Mouse (Mus musculus) kidney, postnatal 0 days (tissue): ENCODE measurements around the gene Clec2e. TPM values are rescaled to one million over a fixed set of nuclear protein-coding genes. Genes with fewer than 3 reads are reported as not detected.

Experiments
- ATAC-seq: fragments of 200-750 bp; cut with Nextera tagmentation; replicated peaks from 2 replicates; pipeline ENCODE4 v1.8.0; 2017; ENCODE audit warnings: low read depth, moderate number of reproducible peaks, moderate TSS enrichment, moderate library complexity; ENCODE audit not compliant: low FRiP score
- DNase-seq: peaks from one replicate; pipeline ENCODE4 v3.0.0-alpha.2; 2016; ENCODE audit warnings: low spot score
- H3K27ac ChIP-seq: fragments of 300-500 bp; sonication (generic); 2 replicates; pipeline ENCODE4 v1.5.1; 2014; ENCODE audit warnings: mild to moderate bottlenecking
- H3K27me3 ChIP-seq: fragments of 300-500 bp; sonication (generic); 2 replicates; pipeline ENCODE4 v1.6.1; 2014; ENCODE audit warnings: low read length, mixed read lengths; ENCODE audit not compliant: insufficient read depth
- H3K36me3 ChIP-seq: fragments of 300-500 bp; sonication (generic); 2 replicates; pipeline ENCODE4 v1.6.1; 2014; ENCODE audit warnings: low read length, mixed read lengths; ENCODE audit not compliant: insufficient read depth
- H3K4me1 ChIP-seq: fragments of 300-500 bp; sonication (generic); replicated peaks from 2 replicates; pipeline ENCODE4 v1.6.1; 2014; ENCODE audit warnings: antibody characterized with exemption, low read length, mixed read lengths; ENCODE audit not compliant: insufficient read depth
- H3K4me2 ChIP-seq: fragments of 300-500 bp; sonication (generic); 2 replicates; pipeline ENCODE4 v1.6.1; 2014; ENCODE audit warnings: mild to moderate bottlenecking, low read length, moderate library complexity, mixed read lengths
- H3K4me3 ChIP-seq: fragments of 300-500 bp; sonication (generic); replicated peaks from 2 replicates; pipeline ENCODE4 v1.5.1; 2014; ENCODE audit warnings: low read depth, low read length
- H3K9ac ChIP-seq: fragments of 300-500 bp; sonication (generic); 2 replicates; pipeline ENCODE4 v1.6.1; 2014; ENCODE audit warnings: low read depth, low read length
- H3K9me3 ChIP-seq: fragments of 300-500 bp; sonication (generic); replicated peaks from 2 replicates; pipeline ENCODE4 v1.6.1; 2016; ENCODE audit warnings: low read length, inconsistent platforms, mixed read lengths
- CTCF ChIP-seq: IDR thresholded peaks from 2 replicates; pipeline ENCODE4 v1.5.1; 2016; ENCODE audit warnings: antibody characterized with exemption, low read depth, mild to moderate bottlenecking, moderate library complexity
- whole genome bisulfite sequencing: fragments of 180-500 bp; shearing (Covaris S2); extraction: QIAGEN DNeasy Blood & Tissue Kit; methylation state at CpG from one replicate; pipeline ENCODE4 v1.1.7; 2014; 5-methylcytosine and 5-hydroxymethylcytosine counted together
- polyA plus RNA-seq: library from polyadenylated mRNA; unstranded; fragments of >200 nt; fragmentation: Nextera tagmentation; extraction: Ambion mirVana; gene quantifications from 2 replicates; pipeline ENCODE4 v1.2.1, GENCODE M21; 2015

Gene Clec2e
- polyA plus RNA-seq, 1 experiment from 2014 or later = not detected

DNA sequence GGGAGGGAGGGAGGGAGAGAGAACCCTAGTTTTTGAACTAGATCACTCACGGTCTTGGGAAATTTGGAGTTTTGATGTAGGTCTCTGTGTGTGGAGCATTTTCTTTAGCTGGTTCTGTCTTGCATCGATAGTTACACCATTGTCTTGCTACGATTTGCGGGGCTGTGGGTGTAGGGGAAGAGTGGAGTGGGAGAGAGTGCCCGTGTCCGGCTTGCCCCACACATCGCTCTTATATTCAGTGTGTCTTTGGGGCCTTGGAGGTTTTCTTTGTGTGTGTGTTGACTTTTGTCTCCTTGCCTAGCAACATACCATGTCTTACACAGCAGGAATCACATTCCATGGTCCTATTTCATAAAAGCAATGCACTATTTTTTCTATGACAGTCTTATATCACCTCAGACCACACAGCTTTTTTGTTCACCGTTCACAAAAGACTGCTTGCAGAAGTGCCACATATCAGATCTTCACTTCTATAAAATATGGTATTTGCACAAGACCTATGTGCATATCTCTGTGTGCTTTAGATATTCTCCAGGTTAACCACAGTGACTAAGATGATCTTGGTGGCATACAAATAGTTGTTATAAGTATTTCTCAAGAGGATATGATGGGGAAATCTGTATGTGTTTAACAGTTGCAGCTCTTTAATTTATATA, 51.0 kb downstream of the Clec2e start:
- Histone ChIP-seq H3K4me2 (peak overlapping the region; percentile 45), H3K4me3 (no peak overlapping the region), H3K36me3 (no peaks in the 10 kb centered on the region), H3K27me3 (no peaks in the 10 kb centered on the region), H3K27ac (no peak overlapping the region), H3K9me3 (no peaks in the 10 kb centered on the region), H3K4me1 (no peaks in the 10 kb centered on the region), H3K9ac (no peak overlapping the region)
- no peak for ATAC-seq
- no peak for TF ChIP-seq CTCF
- DNase-seq = no peak
- 12% methylated on average over 8 of the region's 8 CpGs for WGBS

DNA sequence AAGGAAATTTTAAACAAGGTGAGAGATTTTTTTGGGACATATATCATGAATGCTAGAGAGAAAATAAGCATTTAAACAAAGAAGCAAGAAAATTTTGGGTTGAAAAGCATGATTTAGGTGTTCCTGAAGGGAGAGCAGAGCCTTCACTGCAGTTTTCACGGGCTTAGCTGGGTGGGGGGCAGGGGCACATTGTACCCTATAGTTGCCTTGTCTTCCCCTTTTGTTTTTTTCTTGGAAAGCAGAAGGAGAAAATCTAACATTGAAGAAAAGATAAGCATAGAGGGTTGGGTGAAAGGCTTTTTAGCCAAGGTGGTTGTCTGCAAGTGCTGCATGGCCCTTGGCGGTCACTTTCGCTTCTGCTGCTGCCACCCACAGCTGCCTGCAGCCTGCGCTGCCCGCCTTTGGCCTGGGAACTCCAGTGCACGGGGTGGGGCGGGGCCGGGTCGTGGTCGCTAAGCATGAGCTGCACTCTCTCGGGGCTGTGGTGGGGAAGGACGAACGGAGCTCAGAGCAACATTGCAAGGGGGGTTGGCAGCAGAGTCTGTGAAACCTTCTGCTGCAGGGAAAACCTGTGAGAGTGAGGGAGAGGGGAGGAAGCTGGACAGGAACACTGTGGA, 51.7 kb downstream of the Clec2e start:
- no peaks in the 10 kb centered on the region for H3K27me3 ChIP-seq
- peak overlapping the region; percentile 62 for H3K4me2 ChIP-seq
- WGBS = under 1% methylated on average over 13 of the region's 13 CpGs
- H3K9ac ChIP-seq = peak overlapping the region; percentile 54; the same call in 1 of the 2 replicates
- no peaks in the 10 kb centered on the region for H3K36me3 ChIP-seq
- H3K4me1 ChIP-seq = no peaks in the 10 kb centered on the region
- peak; percentile 21; the same call in 1 of the 2 replicates for TF ChIP-seq CTCF
- DNase-seq (peak; percentile 65), ATAC-seq (peak; percentile 94)
- H3K9me3 ChIP-seq = no peaks in the 10 kb centered on the region
- peak overlapping the region; percentile 36 for H3K4me3 ChIP-seq
- no peak overlapping the region for H3K27ac ChIP-seq

GRCm38 (mm10) chr6:129048381-129048780, 52.3 kb downstream of the Clec2e start:
- WGBS = 52% methylated on average over 4 of the region's 4 CpGs
- TF ChIP-seq CTCF = no peak
- ATAC-seq (no peak), DNase-seq (no peak)
- Histone ChIP-seq H3K27me3 (no peaks in the 10 kb centered on the region), H3K4me2 (no peak overlapping the region), H3K9me3 (no peaks in the 10 kb centered on the region), H3K27ac (no peak overlapping the region), H3K4me1 (no peaks in the 10 kb centered on the region), H3K9ac (no peak overlapping the region), H3K4me3 (no peak overlapping the region), H3K36me3 (no peaks in the 10 kb centered on the region)

DNA sequence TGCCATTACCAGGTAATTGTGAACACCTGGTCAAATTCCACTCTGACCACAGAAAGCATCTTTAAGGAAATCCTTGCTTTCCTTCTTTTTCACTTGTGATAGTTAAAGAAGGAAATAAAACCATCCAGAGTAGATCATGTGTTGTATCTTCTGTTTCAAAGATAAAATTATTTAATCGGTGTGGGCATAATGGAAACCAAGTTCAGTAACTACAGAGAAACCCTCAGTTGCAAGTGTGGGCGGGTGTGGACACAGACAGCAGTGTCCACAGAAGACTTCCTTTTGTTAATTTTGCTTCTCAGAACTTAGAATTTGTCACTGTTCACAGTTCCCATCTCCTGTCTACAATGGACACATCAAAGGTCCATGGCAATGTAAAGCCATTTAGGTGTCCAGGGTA, 55.1 kb downstream of the Clec2e start, which contains the start of gene Klrb1f:
Gene Klrb1f, plus strand, starts transcription at position 301 of the 400 bp plus-strand sequence.
- no peak for DNase-seq
- Histone ChIP-seq H3K36me3 (no peaks in the 10 kb centered on the region), H3K27me3 (no peaks in the 10 kb centered on the region), H3K9me3 (no peaks in the 10 kb centered on the region), H3K4me2 (no peak within 1 kb of the TSS), H3K4me3 (no peak within 1 kb of the TSS), H3K4me1 (no peaks in the 10 kb centered on the region), H3K9ac (no peak within 1 kb of the TSS), H3K27ac (no peak within 1 kb of the TSS)
- ATAC-seq = no peak
- WGBS = 88% methylated on average over 2 of the region's 2 CpGs
- no peak for TF ChIP-seq CTCF

GRCm38 (mm10) chr6:129042470-129042869, 58.2 kb downstream of the Clec2e start:
- Histone ChIP-seq H3K27ac (no peak overlapping the region), H3K36me3 (no peaks in the 10 kb centered on the region), H3K4me1 (no peaks in the 10 kb centered on the region), H3K9ac (no peak overlapping the region), H3K4me2 (no peak overlapping the region), H3K4me3 (no peak overlapping the region), H3K27me3 (no peaks in the 10 kb centered on the region), H3K9me3 (no peaks in the 10 kb centered on the region)
- DNase-seq (no peak), ATAC-seq (no peak)
- no peak for TF ChIP-seq CTCF

Other genes starting within 250 kb of the Clec2e start
- gene Clec2i, start 213.3 kb downstream of the Clec2e start, polyA plus RNA-seq = 0.12 TPM in 1 of 2 replicates, not detected in the other
- 0.51 and 0.65 TPM in 2 replicates for gene BC035044, start 209.8 kb downstream of the Clec2e start, polyA plus RNA-seq
- gene Clec2g, start 166.5 kb downstream of the Clec2e start, polyA plus RNA-seq = not detected in 2 replicates
- 0.19 and 0.45 TPM in 2 replicates for gene Klrb1f, start 55.0 kb downstream of the Clec2e start, polyA plus RNA-seq
- 1.0 and 1.4 TPM in 2 replicates for gene Clec2d, start 79.7 kb upstream of the Clec2e start, polyA plus RNA-seq
- not detected in 2 replicates for gene Cd69, start 174.5 kb upstream of the Clec2e start, polyA plus RNA-seq
- not detected in 2 replicates for gene 4922502D21Rik, start 230.9 kb upstream of the Clec2e start, polyA plus RNA-seq
- gene Clec12a, start 241.8 kb upstream of the Clec2e start, polyA plus RNA-seq = 0.28 and 0.71 TPM in 2 replicates